Mouse (Mus musculus): ENCODE results near the gene 1700007K13Rik.

Gene 1700007K13Rik

DNA sequence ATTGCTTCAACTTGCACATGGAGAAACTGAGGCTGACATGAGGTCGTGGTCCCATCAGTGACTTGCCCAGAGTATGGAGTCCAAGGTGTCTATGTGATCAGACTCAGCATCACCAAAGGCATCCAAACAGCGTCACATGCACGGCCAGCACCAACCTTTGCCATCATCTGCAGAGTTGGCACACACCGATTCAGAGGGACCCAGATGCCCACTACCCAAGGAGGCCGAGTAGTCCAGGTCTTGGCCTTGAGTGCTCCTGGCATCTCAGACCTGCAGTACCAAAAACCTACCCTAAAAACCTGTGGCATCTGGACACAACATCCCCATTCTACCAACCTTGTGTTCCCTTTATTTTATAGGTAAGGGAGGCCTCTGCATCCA, 51.4 kb downstream of the 1700007K13Rik start:
- DNase-seq (ENCODE audit: low spot score), result no peak

DNA sequence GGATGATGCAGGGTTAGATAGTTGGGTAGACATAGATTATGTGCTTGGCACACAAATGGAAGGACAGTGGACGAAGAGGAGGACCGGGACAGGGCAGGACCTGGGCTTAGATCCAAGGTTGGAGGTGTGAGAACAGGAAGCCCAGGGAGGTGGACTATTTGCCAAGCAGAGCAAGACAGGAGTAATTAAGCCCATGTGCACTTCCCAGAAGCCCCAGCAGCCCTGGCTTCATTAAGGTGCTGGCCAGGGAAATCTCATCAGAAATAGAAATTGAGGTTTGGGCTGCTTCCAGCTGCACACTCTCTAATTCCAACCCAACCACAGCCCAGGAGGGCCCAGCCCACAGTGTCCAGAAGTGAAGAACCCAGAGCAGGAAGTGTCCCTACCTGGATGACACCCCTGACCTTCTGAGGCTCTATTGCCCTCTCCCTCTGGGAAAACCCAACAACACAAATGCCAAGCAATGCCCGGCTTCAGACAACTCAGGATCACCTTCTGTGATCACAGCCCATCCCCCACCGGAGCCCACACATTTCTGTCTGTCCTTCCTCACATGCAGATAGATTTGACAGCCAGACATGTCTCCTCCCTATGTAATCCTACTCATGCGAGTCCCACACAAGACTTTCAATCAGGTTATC, 51.9 kb downstream of the 1700007K13Rik start:
- DNase-seq (ENCODE audit: low spot score), result no peak

DNA sequence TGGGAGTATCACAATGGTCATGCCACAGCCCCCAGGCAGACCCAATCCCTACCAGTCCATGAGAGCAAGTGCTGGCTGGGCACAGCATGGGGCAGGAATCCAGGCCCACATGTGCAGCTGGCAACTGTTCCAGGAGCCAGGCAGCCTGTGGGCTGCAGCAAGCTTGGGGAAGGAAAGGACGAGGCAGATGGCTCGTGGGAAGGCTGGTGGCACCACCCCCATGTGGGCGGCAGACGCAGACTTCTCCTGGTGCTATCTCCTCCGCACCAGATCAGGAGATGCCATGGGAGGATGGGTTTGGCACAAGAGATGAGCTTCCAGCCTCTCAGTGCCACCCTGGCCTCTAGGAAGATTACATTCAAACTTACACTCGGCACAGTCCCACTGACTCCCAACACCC, 53.2 kb downstream of the 1700007K13Rik start:
- no peak for DNase-seq (ENCODE audit: low spot score)

Measured in urinary bladder, postnatal 10 days (tissue).